Mouse (Mus musculus) neural tube, embryonic 11.5 days (tissue): ENCODE data around the gene Man2b2. TPM values are rescaled to one million over a fixed set of nuclear protein-coding genes. Genes with fewer than 3 reads are reported as not detected.

Experiments
- ATAC-seq: fragments of 200-750 bp; cut with Nextera tagmentation; 2 replicates; pipeline ENCODE4 v1.8.0; 2017; ENCODE audit warnings: moderate number of reproducible peaks, mild to moderate bottlenecking, moderate TSS enrichment, moderate library complexity; ENCODE audit not compliant: insufficient read depth, low FRiP score, low TSS enrichment
- DNase-seq: peaks from one replicate; pipeline ENCODE4 v3.0.0-alpha.2; 2015; ENCODE audit warnings: low spot score
- H3K27ac ChIP-seq: fragments of 300-500 bp; sonication (generic); 2 replicates; pipeline ENCODE4 v1.5.1; 2014; ENCODE audit warnings: low read depth, mild to moderate bottlenecking, low read length
- H3K27me3 ChIP-seq: fragments of 300-500 bp; sonication (generic); 2 replicates; pipeline ENCODE4 v1.6.1; 2014; ENCODE audit warnings: mild to moderate bottlenecking, low read length, mixed read lengths; ENCODE audit not compliant: control insufficient read depth, insufficient read depth
- H3K36me3 ChIP-seq: fragments of 300-500 bp; sonication (generic); 2 replicates; pipeline ENCODE4 v1.6.1; 2014; ENCODE audit warnings: mild to moderate bottlenecking, low read length, moderate library complexity, mixed read lengths; ENCODE audit not compliant: control insufficient read depth, insufficient read depth
- H3K4me1 ChIP-seq: fragments of 300-500 bp; sonication (generic); 2 replicates; pipeline ENCODE4 v1.6.1; 2014; ENCODE audit warnings: low read length, mixed read lengths; ENCODE audit not compliant: control insufficient read depth, insufficient read depth
- H3K4me2 ChIP-seq: fragments of 300-500 bp; sonication (generic); 2 replicates; pipeline ENCODE4 v1.6.1; 2014; ENCODE audit warnings: low read depth, mild to moderate bottlenecking, moderate library complexity
- H3K4me3 ChIP-seq: fragments of 300-500 bp; sonication (generic); 2 replicates; pipeline ENCODE4 v1.5.1; 2014; ENCODE audit warnings: low read depth, low read length
- H3K9ac ChIP-seq: fragments of 300-500 bp; sonication (generic); 2 replicates; pipeline ENCODE4 v1.6.1; 2014; ENCODE audit warnings: mild to moderate bottlenecking, low read length
- H3K9me3 ChIP-seq: fragments of 300-500 bp; sonication (generic); 2 replicates; pipeline ENCODE4 v1.6.1; 2016; ENCODE audit warnings: low read length; ENCODE audit not compliant: control insufficient read depth
- WGBS: fragments of 180-500 bp; shearing (Covaris S2); extraction: QIAGEN DNeasy Blood & Tissue Kit; methylation state at CpG from one replicate; pipeline ENCODE4 v1.1.7; 2014; 5-methylcytosine and 5-hydroxymethylcytosine counted together
- polyA plus RNA-seq: library from polyadenylated mRNA; unstranded; fragments of >200 nt; fragmentation: Nextera tagmentation; extraction: Ambion mirVana; gene quantifications from 2 replicates; pipeline ENCODE4 v1.2.1, GENCODE M21; 2014

The Man2b2 gene
- polyA plus RNA-seq, 1 experiment from 2014 or later, result 11.3 TPM

DNA sequence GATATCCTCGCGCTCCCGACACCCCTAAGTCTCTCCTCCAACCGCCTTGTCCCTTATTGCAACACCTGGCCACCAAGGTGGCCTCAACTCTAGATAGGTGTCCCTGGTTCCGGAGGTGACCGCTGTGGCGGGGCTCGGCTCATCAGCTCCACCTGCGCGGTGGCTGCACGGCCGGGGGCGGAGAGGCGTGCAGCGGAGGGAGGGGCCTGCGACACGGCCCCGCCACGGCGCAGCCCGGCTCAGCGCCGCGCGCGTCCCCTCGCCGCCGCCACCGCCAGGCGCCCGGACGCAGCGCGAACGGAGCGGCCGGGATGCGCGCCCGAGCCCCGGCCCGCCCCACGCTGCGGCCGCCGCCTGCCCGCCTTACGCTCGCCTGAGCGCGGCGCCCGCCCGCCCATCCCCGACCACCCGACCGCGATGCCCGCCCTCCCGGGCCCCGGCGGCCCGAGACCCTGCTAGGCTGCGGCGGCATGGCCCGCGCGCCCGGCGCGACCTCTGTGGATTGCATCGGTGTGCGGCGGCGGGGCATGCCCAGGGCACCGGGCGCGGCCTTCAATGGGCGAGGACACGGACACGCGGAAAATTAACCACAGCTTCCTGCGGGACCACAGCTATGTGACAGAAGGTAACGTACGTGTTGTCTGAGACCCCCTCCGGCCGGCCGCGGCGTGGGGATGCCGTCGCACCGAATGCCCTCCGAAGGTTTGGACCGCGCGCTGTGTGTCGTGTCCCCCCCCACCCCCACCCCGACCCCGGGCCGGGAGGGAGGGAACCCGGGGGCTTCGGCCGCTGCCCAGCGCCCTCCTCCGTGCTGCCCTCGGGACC is 38.0 kb upstream of the Man2b2 start, which contains the start of gene Ppp2r2c:
Gene Ppp2r2c, plus strand, starts transcription at position 248 of the 825 bp plus-strand sequence.
- DNase-seq (no peak), ATAC-seq (no peak)
- Histone ChIP-seq H3K27ac (no peak within 1 kb of the TSS), H3K4me3 (peak within 1 kb of the TSS; percentile 40), H3K9me3 (no peaks in the 10 kb centered on the region), H3K4me2 (peak within 1 kb of the TSS; percentile 65), H3K9ac (peak within 1 kb of the TSS; percentile 53), H3K27me3 (peaks cover 62% of the 10 kb centered on the region), H3K36me3 (no peaks in the 10 kb centered on the region), H3K4me1 (peaks cover 7% of the 10 kb centered on the region)
- WGBS, result 1% methylated on average over 70 of the region's 108 CpGs

DNA sequence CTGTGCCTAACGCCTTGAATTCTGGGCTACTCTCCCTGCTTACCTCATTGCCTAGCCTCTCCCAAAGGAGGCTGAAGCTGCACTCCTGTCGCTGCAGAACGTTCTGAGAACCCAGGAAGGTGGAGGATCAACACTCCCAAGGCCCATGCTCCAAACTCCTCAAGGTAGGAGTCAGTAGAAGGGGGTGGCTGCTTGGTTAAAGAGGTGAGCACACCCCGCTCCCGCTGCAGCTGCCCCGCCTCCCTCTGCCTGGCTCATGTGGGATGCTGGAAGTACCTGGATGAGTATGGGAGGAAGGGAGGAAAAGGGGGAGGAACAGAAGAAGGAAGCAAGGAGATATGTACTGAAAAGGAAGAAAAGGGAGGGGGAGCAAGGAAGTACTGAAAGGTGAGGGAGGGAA is 37.1 kb upstream of the Man2b2 start:
- no peak overlapping the region for H3K4me3 ChIP-seq
- no peak for ATAC-seq
- 8% methylated on average over 6 of the region's 6 CpGs for WGBS
- no peaks in the 10 kb centered on the region for H3K9me3 ChIP-seq
- H3K4me1 ChIP-seq, result peaks cover 7% of the 10 kb centered on the region
- DNase-seq, result no peak
- H3K27me3 ChIP-seq, result peaks cover 62% of the 10 kb centered on the region
- no peak overlapping the region for H3K27ac ChIP-seq
- no peak overlapping the region for H3K4me2 ChIP-seq
- no peaks in the 10 kb centered on the region for H3K36me3 ChIP-seq
- no peak overlapping the region for H3K9ac ChIP-seq

DNA sequence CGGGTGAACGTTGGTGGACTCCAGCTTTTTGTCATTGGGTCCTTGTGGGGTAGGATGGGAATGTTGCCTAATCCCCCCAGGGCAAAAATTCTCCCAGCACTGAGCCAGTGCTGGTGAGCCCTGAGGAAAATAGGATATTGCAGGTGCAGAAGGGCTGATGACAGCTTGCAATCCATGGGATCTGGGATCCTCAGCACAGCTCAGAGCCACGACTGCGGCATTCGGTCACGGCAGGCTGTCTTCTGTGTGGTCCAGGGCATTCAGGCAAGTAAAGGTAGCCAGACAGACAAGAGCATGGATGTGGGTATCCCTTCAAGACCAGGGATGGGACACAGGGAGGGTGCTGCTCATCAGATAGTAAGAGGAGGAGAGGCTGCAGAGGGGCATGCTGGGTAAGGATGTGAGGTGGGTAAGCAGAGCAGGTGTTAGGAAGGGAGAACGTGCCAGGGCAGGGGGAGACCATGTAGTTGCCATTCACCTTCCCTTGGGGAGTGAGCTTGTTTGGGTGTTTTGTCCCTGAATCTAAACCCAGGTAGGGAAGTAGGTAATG is 36.3 kb upstream of the Man2b2 start:
- no peak overlapping the region for H3K4me2 ChIP-seq
- H3K9ac ChIP-seq, result no peak overlapping the region
- WGBS, result 74% methylated on average over 7 of the region's 7 CpGs
- ATAC-seq (no peak), DNase-seq (no peak)
- H3K4me1 ChIP-seq, result peaks cover 7% of the 10 kb centered on the region
- H3K27me3 ChIP-seq, result peaks cover 62% of the 10 kb centered on the region
- no peak overlapping the region for H3K4me3 ChIP-seq
- no peak overlapping the region for H3K27ac ChIP-seq
- H3K9me3 ChIP-seq, result no peaks in the 10 kb centered on the region
- no peaks in the 10 kb centered on the region for H3K36me3 ChIP-seq

DNA sequence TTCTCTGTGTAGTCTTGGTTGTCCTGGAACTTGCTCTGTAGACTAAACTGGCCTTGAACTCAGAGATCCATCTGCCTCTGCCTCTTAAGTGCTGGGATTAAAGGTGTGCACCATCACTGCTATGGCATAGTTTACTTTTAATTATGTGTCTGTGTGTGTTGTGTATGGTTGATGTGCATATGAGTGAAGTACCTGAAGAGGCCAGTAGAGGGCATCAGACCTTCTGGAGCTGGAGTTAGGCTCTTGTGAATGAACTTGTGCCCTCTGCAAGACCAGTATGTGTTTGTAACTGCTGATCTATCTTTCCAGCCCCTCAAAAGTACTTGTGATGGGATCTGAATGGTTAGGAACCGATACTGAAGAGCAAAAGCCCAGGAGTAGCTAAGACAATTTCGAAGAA is 30.6 kb upstream of the Man2b2 start:
- no peak for DNase-seq
- H3K4me3 ChIP-seq, result no peak overlapping the region
- no peak overlapping the region for H3K4me2 ChIP-seq
- no peak for ATAC-seq
- no peak overlapping the region for H3K27ac ChIP-seq
- H3K9ac ChIP-seq, result no peak overlapping the region
- peaks cover 5% of the 10 kb centered on the region for H3K27me3 ChIP-seq
- WGBS, result 85% methylated on average over 2 of the region's 2 CpGs
- no peaks in the 10 kb centered on the region; the same call in 1 of the 2 replicates for H3K9me3 ChIP-seq
- H3K36me3 ChIP-seq, result no peaks in the 10 kb centered on the region
- H3K4me1 ChIP-seq, result no peaks in the 10 kb centered on the region

DNA sequence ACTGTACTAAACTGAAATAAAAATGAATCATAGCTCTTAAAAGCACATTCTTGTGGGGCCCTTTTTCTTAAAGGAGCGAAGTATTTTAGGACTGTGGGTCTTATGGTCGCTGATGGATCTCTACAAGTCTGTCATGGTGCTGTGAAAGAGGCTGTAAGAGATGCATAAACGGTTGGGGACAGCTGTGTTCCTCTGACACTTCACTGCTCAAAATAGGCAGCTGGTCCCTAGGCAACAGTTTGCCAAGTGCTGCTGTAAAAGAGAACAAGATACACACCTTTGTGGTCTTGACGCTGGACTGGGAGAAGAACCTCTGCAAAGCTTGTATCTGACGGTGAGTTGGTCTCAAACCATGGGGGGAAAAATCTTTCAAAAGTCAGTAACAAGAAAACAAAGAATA is 27.1 kb upstream of the Man2b2 start:
- Histone ChIP-seq H3K36me3 (no peaks in the 10 kb centered on the region), H3K4me3 (no peak overlapping the region), H3K9me3 (no peaks in the 10 kb centered on the region; the same call in 1 of the 2 replicates), H3K27me3 (no peaks in the 10 kb centered on the region), H3K9ac (no peak overlapping the region), H3K27ac (no peak overlapping the region), H3K4me1 (no peaks in the 10 kb centered on the region), H3K4me2 (no peak overlapping the region)
- ATAC-seq, result no peak
- DNase-seq, result no peak
- 76% methylated on average over 5 of the region's 5 CpGs for WGBS

DNA sequence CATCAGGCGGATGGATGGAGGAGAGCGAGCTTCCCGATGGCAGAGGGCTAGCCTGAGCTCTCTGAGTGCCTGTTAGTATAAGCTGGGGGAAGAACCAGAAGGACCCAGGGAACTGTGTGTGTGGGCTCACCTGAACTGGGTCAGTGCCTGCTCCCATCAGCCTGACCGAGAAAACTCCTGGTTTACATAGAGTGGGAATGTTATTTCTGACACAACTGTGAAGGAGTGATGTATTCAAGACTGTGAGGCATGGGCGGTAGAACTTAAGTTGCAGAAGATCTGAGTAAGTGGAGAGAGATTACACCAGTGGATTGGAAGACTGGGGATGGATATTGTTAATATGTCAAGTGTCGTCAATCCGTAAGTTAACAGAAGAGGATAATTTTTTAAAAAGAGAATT is 26.1 kb upstream of the Man2b2 start:
- H3K4me3 ChIP-seq, result no peak overlapping the region
- 93% methylated on average over 7 of the region's 7 CpGs for WGBS
- no peaks in the 10 kb centered on the region; the same call in 1 of the 2 replicates for H3K9me3 ChIP-seq
- ATAC-seq (no peak), DNase-seq (no peak)
- no peak overlapping the region for H3K9ac ChIP-seq
- no peaks in the 10 kb centered on the region for H3K27me3 ChIP-seq
- no peaks in the 10 kb centered on the region for H3K4me1 ChIP-seq
- no peaks in the 10 kb centered on the region for H3K36me3 ChIP-seq
- H3K27ac ChIP-seq, result no peak overlapping the region
- no peak overlapping the region for H3K4me2 ChIP-seq

DNA sequence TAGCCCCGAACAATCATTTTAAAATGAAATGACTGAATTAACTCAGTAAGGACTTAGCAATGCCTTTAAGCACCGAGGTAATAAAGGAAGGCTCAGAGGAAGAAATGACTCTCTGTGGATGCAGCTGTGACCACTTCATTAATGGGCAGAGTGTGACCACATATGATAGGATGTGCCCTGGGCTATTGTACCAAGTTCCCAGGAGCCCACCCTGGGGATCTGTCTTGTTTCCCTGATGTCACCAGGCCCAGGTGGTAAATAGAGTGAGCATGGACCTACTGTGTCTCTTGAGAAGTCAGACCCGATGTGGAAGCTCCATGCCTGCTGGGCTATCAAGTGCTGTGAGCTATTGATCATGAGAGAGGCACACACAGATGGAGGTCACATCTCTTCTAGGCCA is 24.7 kb upstream of the Man2b2 start:
- no peak for DNase-seq
- no peak for ATAC-seq
- WGBS, result 72% methylated on average over 3 of the region's 3 CpGs
- H3K4me3 ChIP-seq, result no peak overlapping the region
- H3K4me2 ChIP-seq, result no peak overlapping the region
- H3K27me3 ChIP-seq, result no peaks in the 10 kb centered on the region
- no peak overlapping the region for H3K9ac ChIP-seq
- no peaks in the 10 kb centered on the region for H3K4me1 ChIP-seq
- H3K9me3 ChIP-seq, result no peaks in the 10 kb centered on the region
- no peak overlapping the region for H3K27ac ChIP-seq
- no peaks in the 10 kb centered on the region for H3K36me3 ChIP-seq

DNA sequence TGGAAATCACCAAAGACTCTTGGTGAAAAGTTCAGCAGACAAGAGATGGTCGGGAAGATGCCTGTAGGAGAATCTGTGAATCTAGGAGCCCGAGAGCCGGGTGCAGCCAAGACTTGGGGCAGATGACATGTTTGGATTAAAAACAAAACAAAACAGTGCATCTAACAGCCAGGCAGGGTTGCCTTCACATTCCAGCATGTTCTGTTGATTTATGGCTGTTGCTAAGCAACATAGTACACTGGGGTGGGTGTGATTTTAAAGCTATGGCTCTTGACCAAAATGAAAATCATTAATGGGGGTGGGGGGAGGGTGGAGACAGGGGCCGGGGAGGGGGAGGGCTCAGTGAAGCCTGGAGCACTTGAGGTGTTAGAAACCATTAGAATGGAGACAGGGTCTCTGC is 21.1 kb upstream of the Man2b2 start:
- Histone ChIP-seq H3K4me3 (no peak overlapping the region), H3K4me1 (no peaks in the 10 kb centered on the region), H3K27ac (no peak overlapping the region), H3K27me3 (no peaks in the 10 kb centered on the region), H3K9ac (no peak overlapping the region), H3K4me2 (no peak overlapping the region), H3K9me3 (no peaks in the 10 kb centered on the region), H3K36me3 (no peaks in the 10 kb centered on the region)
- WGBS, result 62% methylated on average over 4 of the region's 4 CpGs
- DNase-seq, result no peak
- ATAC-seq, result no peak

DNA sequence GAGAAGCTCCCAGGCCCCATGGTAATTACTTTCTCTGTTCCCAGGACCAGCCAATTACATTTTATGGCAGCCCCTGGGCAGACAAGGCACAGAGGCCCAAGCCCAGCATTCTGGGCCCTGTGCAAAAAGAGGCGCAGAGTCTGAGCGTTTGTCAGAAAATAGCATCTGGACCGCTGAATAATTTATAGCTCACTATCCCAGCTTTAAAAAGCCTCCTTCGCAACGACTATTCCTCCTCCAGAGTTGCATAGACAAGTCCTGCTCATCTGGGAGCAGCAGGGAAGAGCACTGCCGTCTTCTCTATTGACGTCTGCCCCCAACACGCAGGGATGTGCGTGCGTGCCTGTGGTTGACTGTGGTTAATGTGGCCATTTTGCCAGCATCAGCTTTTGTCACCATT is 14.0 kb upstream of the Man2b2 start:
- Histone ChIP-seq H3K4me2 (no peak overlapping the region), H3K4me1 (no peaks in the 10 kb centered on the region), H3K36me3 (no peaks in the 10 kb centered on the region), H3K4me3 (no peak overlapping the region), H3K27me3 (no peaks in the 10 kb centered on the region), H3K9ac (no peak overlapping the region), H3K9me3 (no peaks in the 10 kb centered on the region), H3K27ac (peak overlapping the region; percentile 17; the same call in 1 of the 2 replicates)
- ATAC-seq (peak; percentile 38; the same call in 1 of the 2 replicates), DNase-seq (no peak)
- 44% methylated on average over 10 of the region's 10 CpGs for WGBS
